Mouse (Mus musculus): ENCODE measurements around the gene F2r. TPM values are rescaled to one million over a fixed set of nuclear protein-coding genes. Genes with fewer than 3 reads are reported as not detected.

The F2r gene
- polyA plus RNA-seq, 1 experiment from 2014 or later = 71.2 TPM

DNA sequence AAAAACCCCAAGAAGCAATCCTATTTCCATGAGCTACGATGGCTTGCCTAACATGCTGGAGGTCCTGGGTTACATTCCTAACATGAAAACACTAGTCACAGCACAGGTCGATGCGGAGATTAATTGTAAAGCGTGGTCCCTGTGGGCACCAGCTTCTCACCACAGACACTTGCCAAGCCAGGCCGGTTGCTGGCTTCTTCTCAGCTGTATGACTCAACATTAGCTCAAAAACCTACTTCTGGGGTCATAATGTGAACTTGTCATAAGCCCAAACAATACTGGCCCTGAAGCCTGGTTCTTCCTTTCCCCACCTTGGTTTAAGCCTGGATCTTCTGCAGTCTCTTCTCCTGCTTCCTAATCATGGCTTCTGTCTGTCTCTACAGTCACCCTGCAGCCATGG lies 33.4 kb downstream of the F2r start:
- 88% methylated on average over 5 of the region's 5 CpGs for WGBS
- no peaks in the 10 kb centered on the region for H3K36me3 ChIP-seq
- no peak overlapping the region for H3K27ac ChIP-seq (replicated peaks)
- H3K4me3 ChIP-seq = no peak overlapping the region
- H3K9ac ChIP-seq = no peak overlapping the region
- H3K4me2 ChIP-seq = no peak overlapping the region
- no peak for ATAC-seq (ENCODE audit: low read depth)
- H3K27me3 ChIP-seq = no peaks in the 10 kb centered on the region; the same call in 1 of the 2 replicates
- H3K9me3 ChIP-seq = no peaks in the 10 kb centered on the region
- H3K4me1 ChIP-seq (replicated peaks) = peaks cover 5% of the 10 kb centered on the region; the same call in 1 of the 2 replicates

GRCm38 (mm10) chr13:95583237-95584189 lies 34.8 kb downstream of the F2r start:
- 66% methylated on average over 19 of the region's 19 CpGs for WGBS
- H3K9me3 ChIP-seq = no peaks in the 10 kb centered on the region
- no peak overlapping the region for H3K9ac ChIP-seq
- H3K4me2 ChIP-seq = no peak overlapping the region
- H3K4me3 ChIP-seq = no peak overlapping the region
- H3K27ac ChIP-seq (replicated peaks) = no peak overlapping the region
- H3K36me3 ChIP-seq = no peaks in the 10 kb centered on the region
- H3K27me3 ChIP-seq = no peaks in the 10 kb centered on the region
- peaks cover 5% of the 10 kb centered on the region; the same call in 1 of the 2 replicates for H3K4me1 ChIP-seq (replicated peaks)
- ATAC-seq (ENCODE audit: low read depth) = no peak

DNA sequence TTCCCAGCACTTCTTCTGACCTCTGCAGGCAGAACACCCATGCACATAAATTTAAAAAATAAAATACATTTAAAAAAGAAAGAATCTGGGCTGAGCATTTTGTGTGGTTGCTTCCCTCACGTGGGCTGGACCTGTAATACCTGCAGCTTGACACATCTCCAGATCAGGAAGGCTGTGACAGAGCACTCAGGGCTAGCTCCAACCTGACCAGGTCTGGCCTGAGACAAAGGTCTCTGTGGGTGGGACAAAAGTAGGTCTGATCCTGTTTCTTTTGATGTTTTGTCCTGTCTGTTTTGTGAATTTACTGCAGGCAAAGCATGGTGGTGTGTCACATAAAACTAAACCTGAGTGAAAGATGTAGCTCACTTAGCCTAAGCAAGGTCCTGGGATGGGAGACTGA lies 36.4 kb downstream of the F2r start:
- no peaks in the 10 kb centered on the region for H3K27me3 ChIP-seq
- H3K36me3 ChIP-seq = no peaks in the 10 kb centered on the region
- H3K4me3 ChIP-seq = no peak overlapping the region
- no peak for ATAC-seq (ENCODE audit: low read depth)
- peaks cover 5% of the 10 kb centered on the region; the same call in 1 of the 2 replicates for H3K4me1 ChIP-seq (replicated peaks)
- H3K9me3 ChIP-seq = no peaks in the 10 kb centered on the region
- 42% methylated on average over 1 of the region's 1 CpGs for WGBS
- H3K9ac ChIP-seq = no peak overlapping the region
- no peak overlapping the region for H3K27ac ChIP-seq (replicated peaks)
- H3K4me2 ChIP-seq = no peak overlapping the region

GRCm38 (mm10) chr13:95578016-95578697 lies 40.1 kb downstream of the F2r start:
- ATAC-seq (ENCODE audit: low read depth) = no peak
- Histone ChIP-seq H3K9me3 (no peaks in the 10 kb centered on the region), H3K4me1 (replicated peaks) (no peaks in the 10 kb centered on the region), H3K9ac (no peak overlapping the region), H3K4me2 (no peak overlapping the region), H3K27ac (replicated peaks) (no peak overlapping the region), H3K36me3 (no peaks in the 10 kb centered on the region), H3K4me3 (no peak overlapping the region), H3K27me3 (no peaks in the 10 kb centered on the region)
- 88% methylated on average over 5 of the region's 5 CpGs for WGBS

DNA sequence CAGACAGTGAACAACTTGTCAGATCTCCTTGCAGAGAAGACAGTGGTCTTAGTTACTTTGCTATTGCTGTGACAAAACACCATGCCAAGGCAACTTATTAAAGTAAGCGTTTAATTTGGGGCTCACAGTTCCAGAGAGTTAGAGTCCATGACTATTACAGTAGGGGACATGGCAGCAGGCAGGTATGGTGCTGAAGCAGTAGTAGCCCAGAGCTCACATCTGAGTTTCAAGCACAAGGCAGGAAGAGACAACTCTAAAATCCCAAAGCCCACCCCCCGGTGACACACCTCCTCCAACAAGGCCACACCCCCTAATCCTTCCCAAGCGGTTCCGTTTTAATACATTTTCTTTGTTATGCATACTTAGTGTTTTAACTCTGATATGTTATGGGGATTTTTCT lies 47.4 kb downstream of the F2r start:
- H3K4me3 ChIP-seq = no peak overlapping the region

GRCm38 (mm10) chr13:95569326-95569725 lies 49.0 kb downstream of the F2r start:
- H3K4me1 ChIP-seq (replicated peaks) = no peaks in the 10 kb centered on the region
- H3K4me3 ChIP-seq = no peak overlapping the region
- no peaks in the 10 kb centered on the region for H3K36me3 ChIP-seq
- H3K9me3 ChIP-seq = 0 out of 2 replicates have a peak, but pooled peaks cover 7% of the 10 kb centered on the region
- H3K27ac ChIP-seq (replicated peaks) = no peak overlapping the region
- no peaks in the 10 kb centered on the region; the same call in 1 of the 2 replicates for H3K27me3 ChIP-seq
- no peak overlapping the region for H3K9ac ChIP-seq
- ATAC-seq (ENCODE audit: low read depth) = no peak
- no peak overlapping the region for H3K4me2 ChIP-seq

More for the DNA sequence above, 47.4 kb downstream of the F2r start:
- Histone ChIP-seq H3K36me3 (no peaks in the 10 kb centered on the region), H3K4me1 (replicated peaks) (no peaks in the 10 kb centered on the region), H3K9ac (no peak overlapping the region), H3K4me2 (no peak overlapping the region), H3K27ac (replicated peaks) (no peak overlapping the region), H3K9me3 (0 out of 2 replicates have a peak, but pooled peaks cover 7% of the 10 kb centered on the region), H3K27me3 (no peaks in the 10 kb centered on the region)
- 96% methylated on average over 4 of the region's 4 CpGs for WGBS
- no peak for ATAC-seq (ENCODE audit: low read depth)

GRCm38 (mm10) chr13:95568336-95568735 lies 50.0 kb downstream of the F2r start:
- Histone ChIP-seq H3K4me2 (no peak overlapping the region), H3K4me3 (no peak overlapping the region), H3K9me3 (0 out of 2 replicates have a peak, but pooled peaks cover 7% of the 10 kb centered on the region), H3K4me1 (replicated peaks) (no peaks in the 10 kb centered on the region), H3K27me3 (no peaks in the 10 kb centered on the region; the same call in 1 of the 2 replicates), H3K27ac (replicated peaks) (no peak overlapping the region), H3K36me3 (no peaks in the 10 kb centered on the region), H3K9ac (no peak overlapping the region)
- no peak for ATAC-seq (ENCODE audit: low read depth)
- 95% methylated on average over 3 of the region's 3 CpGs for WGBS

DNA sequence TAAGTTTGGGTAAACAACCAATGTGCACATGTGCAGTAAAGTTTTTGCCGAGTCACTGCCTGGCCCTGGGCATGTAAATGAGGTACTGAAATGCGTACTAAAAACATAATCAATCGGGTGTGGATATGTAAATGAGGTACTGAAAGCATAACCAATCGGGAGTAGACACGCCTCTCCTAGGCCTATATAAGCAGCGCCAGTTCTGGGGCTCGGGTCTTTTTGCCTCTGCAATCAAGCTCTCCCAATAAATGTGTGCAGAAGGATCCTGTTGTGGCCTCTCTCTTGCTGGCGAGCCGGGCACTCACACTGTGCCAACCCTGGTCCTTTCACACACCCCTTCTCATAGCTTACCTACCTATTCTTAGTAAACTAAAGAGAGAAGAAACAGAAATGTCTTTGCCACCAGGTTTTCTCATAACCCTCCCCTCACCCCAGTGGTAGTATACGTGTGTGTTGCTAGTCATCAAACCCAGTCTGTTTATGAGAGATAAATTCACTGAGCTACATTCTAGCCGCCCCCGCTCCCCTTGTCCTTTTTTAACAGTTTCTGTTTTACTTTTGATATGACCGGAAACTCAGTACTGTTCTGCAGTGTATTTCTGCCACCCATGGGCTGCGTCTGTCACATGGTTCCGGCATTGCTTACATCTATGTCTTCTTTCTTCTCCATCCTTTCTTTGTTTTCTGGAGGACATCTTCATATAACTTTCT lies 51.3 kb downstream of the F2r start:
- Histone ChIP-seq H3K9me3 (0 out of 2 replicates have a peak, but pooled peaks cover 7% of the 10 kb centered on the region), H3K9ac (no peak overlapping the region), H3K27ac (replicated peaks) (no peak overlapping the region), H3K27me3 (no peaks in the 10 kb centered on the region; the same call in 1 of the 2 replicates), H3K4me3 (no peak overlapping the region), H3K4me1 (replicated peaks) (no peaks in the 10 kb centered on the region), H3K36me3 (no peaks in the 10 kb centered on the region), H3K4me2 (no peak overlapping the region)
- no peak for ATAC-seq (ENCODE audit: low read depth)
- WGBS = 93% methylated on average over 15 of the region's 15 CpGs

DNA sequence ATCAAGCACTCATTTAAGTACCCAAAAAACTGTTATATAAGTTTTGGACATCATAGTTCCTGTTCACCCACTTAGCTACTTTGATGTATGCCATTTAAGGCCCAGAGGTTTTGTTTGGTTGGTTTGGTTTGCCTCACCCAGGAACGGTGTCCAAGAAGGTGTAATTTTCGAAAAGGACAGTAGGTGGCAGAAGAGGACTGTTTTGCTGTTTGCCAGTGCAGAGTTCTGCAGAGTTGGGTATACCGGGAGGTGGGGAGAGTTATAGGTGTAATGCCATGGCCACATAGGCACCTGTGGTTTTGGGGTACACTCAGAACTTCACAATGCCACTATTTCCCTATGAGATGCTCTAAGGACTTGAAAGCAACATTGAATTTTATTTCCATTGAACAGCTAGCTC lies 54.6 kb downstream of the F2r start:
- Histone ChIP-seq H3K27me3 (no peaks in the 10 kb centered on the region; the same call in 1 of the 2 replicates), H3K4me1 (replicated peaks) (no peaks in the 10 kb centered on the region), H3K27ac (replicated peaks) (no peak overlapping the region), H3K36me3 (no peaks in the 10 kb centered on the region), H3K9me3 (no peaks in the 10 kb centered on the region), H3K4me3 (no peak overlapping the region), H3K4me2 (no peak overlapping the region), H3K9ac (no peak overlapping the region)
- peak; percentile 76 for ATAC-seq (ENCODE audit: low read depth)
- under 1% methylated on average over 3 of the region's 3 CpGs for WGBS

DNA sequence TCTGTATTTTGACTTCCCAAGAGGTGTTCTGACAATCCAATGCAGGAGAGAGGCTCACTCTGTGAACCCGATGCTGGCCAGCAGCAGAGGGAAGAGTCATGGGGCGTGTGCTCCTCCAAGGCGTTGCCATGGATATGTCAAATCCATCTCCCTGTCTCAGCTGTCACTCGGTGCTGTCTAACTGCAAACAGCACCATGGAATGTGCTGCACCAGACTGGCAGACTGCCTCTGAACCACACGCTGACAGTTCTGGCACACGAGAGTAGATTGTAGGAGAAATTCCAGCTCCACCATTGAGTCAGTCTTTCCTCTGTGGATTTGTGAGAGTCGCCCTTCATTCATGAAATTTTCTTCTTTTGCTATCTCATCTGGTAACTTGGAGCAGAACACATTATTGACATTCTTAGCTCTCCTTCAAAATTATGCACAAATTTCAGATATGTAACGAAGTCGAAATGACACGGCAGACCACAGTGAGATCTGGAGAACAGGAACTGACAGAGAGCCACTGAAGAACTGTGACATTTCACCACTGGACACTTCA lies 55.1 kb downstream of the F2r start:
- 64% methylated on average over 10 of the region's 10 CpGs for WGBS
- H3K4me3 ChIP-seq = no peak overlapping the region
- no peak overlapping the region for H3K9ac ChIP-seq

GRCm38 (mm10) chr13:95557326-95557725 lies 61.0 kb downstream of the F2r start:
- Histone ChIP-seq H3K4me3 (no peak overlapping the region), H3K27me3 (no peaks in the 10 kb centered on the region), H3K4me2 (no peak overlapping the region), H3K9ac (no peak overlapping the region), H3K36me3 (no peaks in the 10 kb centered on the region), H3K4me1 (replicated peaks) (no peaks in the 10 kb centered on the region), H3K27ac (replicated peaks) (no peak overlapping the region), H3K9me3 (no peaks in the 10 kb centered on the region)
- 86% methylated on average over 7 of the region's 7 CpGs for WGBS
- no peak for ATAC-seq (ENCODE audit: low read depth)

More for the DNA sequence above, 55.1 kb downstream of the F2r start:
- ATAC-seq (ENCODE audit: low read depth) = no peak
- Histone ChIP-seq H3K4me2 (no peak overlapping the region), H3K4me1 (replicated peaks) (no peaks in the 10 kb centered on the region), H3K36me3 (no peaks in the 10 kb centered on the region), H3K27ac (replicated peaks) (no peak overlapping the region), H3K9me3 (no peaks in the 10 kb centered on the region), H3K27me3 (no peaks in the 10 kb centered on the region; the same call in 1 of the 2 replicates)
